Mouse (Mus musculus): ENCODE results near the gene Atp6v0a1. TPM values are rescaled to one million over a fixed set of nuclear protein-coding genes. Genes with fewer than 3 reads are reported as not detected.

Gene Atp6v0a1
- polyA plus RNA-seq, 1 experiment from 2014 or later: 143 TPM

GRCm38 (mm10) chr11:101112186-101112585 is 102.9 kb downstream of the Atp6v0a1 start:
- Histone ChIP-seq H3K27me3 (ENCODE audit: control insufficient read depth, insufficient read depth, low read length) (no peaks in the 10 kb centered on the region), H3K36me3 (replicated peaks; ENCODE audit: control insufficient read depth, insufficient read depth) (no peaks in the 10 kb centered on the region), H3K4me3 (replicated peaks; ENCODE audit: low read length) (no peak overlapping the region), H3K4me1 (replicated peaks; ENCODE audit: control insufficient read depth, insufficient read depth, low read length) (peaks cover 7% of the 10 kb centered on the region; the same call in 1 of the 2 replicates), H3K4me2 (replicated peaks) (no peak overlapping the region), H3K27ac (no peak overlapping the region), H3K9me3 (ENCODE audit: control insufficient read depth, low read length) (no peaks in the 10 kb centered on the region), H3K9ac (no peak overlapping the region)
- ATAC-seq (ENCODE audit: low FRiP score) (no peak), DNase-seq (ENCODE audit: low spot score) (no peak)
- 91% methylated on average over 3 of the region's 3 CpGs for WGBS

Small RNAs within 50 kb of the gene (microRNA-seq; reads per million reads assigned to microRNA genes)
- 4.8 reads per million, percentile 22 among the genes with 10 or more reads in this experiment for gene Mir6928

Other genes starting within 250 kb of the Atp6v0a1 start
- gene Kcnh4, start 249.5 kb upstream of the Atp6v0a1 start, polyA plus RNA-seq (2014; fragmentation: Nextera tagmentation; extraction: Ambion mirVana): 7.6 and 8.8 TPM in 2 replicates
- 0.78 TPM in 1 of 2 replicates, not detected in the other for gene Hcrt, start 246.5 kb upstream of the Atp6v0a1 start, polyA plus RNA-seq (2014; fragmentation: Nextera tagmentation; extraction: Ambion mirVana)
- 2.7 and 4.4 TPM in 2 replicates for gene Ghdc, start 238.5 kb upstream of the Atp6v0a1 start, polyA plus RNA-seq (2014; fragmentation: Nextera tagmentation; extraction: Ambion mirVana)
- 19.0 and 19.8 TPM in 2 replicates for gene Stat5b, start 158.7 kb upstream of the Atp6v0a1 start, polyA plus RNA-seq (2014; fragmentation: Nextera tagmentation; extraction: Ambion mirVana)
- 1.4 and 1.7 TPM in 2 replicates for gene Stat5a, start 150.1 kb upstream of the Atp6v0a1 start, polyA plus RNA-seq (2014; fragmentation: Nextera tagmentation; extraction: Ambion mirVana)
- gene Stat3, start 69.9 kb upstream of the Atp6v0a1 start, polyA plus RNA-seq (2014; fragmentation: Nextera tagmentation; extraction: Ambion mirVana): 49.1 and 50.6 TPM in 2 replicates
- gene Cavin1, start 38.6 kb upstream of the Atp6v0a1 start, polyA plus RNA-seq (2014; fragmentation: Nextera tagmentation; extraction: Ambion mirVana): 20.1 and 21.1 TPM in 2 replicates
- 10.2 and 11.3 TPM in 2 replicates for gene Naglu, start 60.6 kb downstream of the Atp6v0a1 start, polyA plus RNA-seq (2014; fragmentation: Nextera tagmentation; extraction: Ambion mirVana)
- 0.31 TPM in 1 of 2 replicates, not detected in the other for gene Hsd17b1, start 69.0 kb downstream of the Atp6v0a1 start, polyA plus RNA-seq (2014; fragmentation: Nextera tagmentation; extraction: Ambion mirVana)
- 37.2 and 45.3 TPM in 2 replicates for gene Coasy, start 73.1 kb downstream of the Atp6v0a1 start, polyA plus RNA-seq (2014; fragmentation: Nextera tagmentation; extraction: Ambion mirVana)
- 84.0 and 86.6 TPM in 2 replicates for gene Mlx, start 77.8 kb downstream of the Atp6v0a1 start, polyA plus RNA-seq (2014; fragmentation: Nextera tagmentation; extraction: Ambion mirVana)
- 16.4 and 20.7 TPM in 2 replicates for gene Psmc3ip, start 86.0 kb downstream of the Atp6v0a1 start, polyA plus RNA-seq (2014; fragmentation: Nextera tagmentation; extraction: Ambion mirVana)
- 13.0 and 14.2 TPM in 2 replicates for gene Retreg3, start 110.4 kb downstream of the Atp6v0a1 start, polyA plus RNA-seq (2014; fragmentation: Nextera tagmentation; extraction: Ambion mirVana)
- gene Tubg1, start 110.5 kb downstream of the Atp6v0a1 start, polyA plus RNA-seq (2014; fragmentation: Nextera tagmentation; extraction: Ambion mirVana): 64.0 and 64.1 TPM in 2 replicates
- gene Tubg2, start 146.5 kb downstream of the Atp6v0a1 start, polyA plus RNA-seq (2014; fragmentation: Nextera tagmentation; extraction: Ambion mirVana): 48.6 and 50.6 TPM in 2 replicates
- gene Cntnap1, start 161.1 kb downstream of the Atp6v0a1 start, polyA plus RNA-seq (2014; fragmentation: Nextera tagmentation; extraction: Ambion mirVana): 6.0 and 6.5 TPM in 2 replicates
- gene Plekhh3, start 161.9 kb downstream of the Atp6v0a1 start, polyA plus RNA-seq (2014; fragmentation: Nextera tagmentation; extraction: Ambion mirVana): 7.7 and 9.5 TPM in 2 replicates
- gene Ccr10, start 166.0 kb downstream of the Atp6v0a1 start, polyA plus RNA-seq (2014; fragmentation: Nextera tagmentation; extraction: Ambion mirVana): 0.23 and 0.25 TPM in 2 replicates
- gene Ezh1, start 217.0 kb downstream of the Atp6v0a1 start, polyA plus RNA-seq (2014; fragmentation: Nextera tagmentation; extraction: Ambion mirVana): 26.9 and 37.2 TPM in 2 replicates
- 102 and 117 TPM in 2 replicates for gene Ramp2, start 236.6 kb downstream of the Atp6v0a1 start, polyA plus RNA-seq (2014; fragmentation: Nextera tagmentation; extraction: Ambion mirVana)
- 122 and 133 TPM in 2 replicates for gene Vps25, start 244.3 kb downstream of the Atp6v0a1 start, polyA plus RNA-seq (2014; fragmentation: Nextera tagmentation; extraction: Ambion mirVana)

Measured in hindbrain, embryonic 14.5 days (tissue).